Mouse (Mus musculus) neural tube, embryonic 14.5 days (tissue): ENCODE data around the gene Map4k1. TPM values are rescaled to one million over a fixed set of nuclear protein-coding genes. Genes with fewer than 3 reads are reported as not detected.

Experiments
- ATAC-seq: fragments of 200-750 bp; cut with Nextera tagmentation; 2 replicates; pipeline ENCODE4 v1.8.0; 2017; ENCODE audit warnings: low read depth, mild to moderate bottlenecking, moderate TSS enrichment, moderate library complexity
- H3K27ac ChIP-seq: fragments of 300-500 bp; sonication (generic); 2 replicates; pipeline ENCODE4 v1.5.1; 2014; ENCODE audit warnings: low read depth, mild to moderate bottlenecking, control low read depth, low read length, moderate library complexity, mixed read lengths
- H3K27me3 ChIP-seq: fragments of 300-500 bp; sonication (generic); 2 replicates; pipeline ENCODE4 v1.6.1; 2014; ENCODE audit warnings: low read length; ENCODE audit not compliant: control insufficient read depth, insufficient read depth
- H3K36me3 ChIP-seq: fragments of 300-500 bp; sonication (generic); 2 replicates; pipeline ENCODE4 v1.6.1; 2014; ENCODE audit warnings: low read length, mixed read lengths; ENCODE audit not compliant: control insufficient read depth, insufficient read depth
- H3K4me1 ChIP-seq: fragments of 300-500 bp; sonication (generic); 2 replicates; pipeline ENCODE4 v1.6.1; 2014; ENCODE audit warnings: low read length; ENCODE audit not compliant: control insufficient read depth, insufficient read depth
- H3K4me2 ChIP-seq: fragments of 300-500 bp; sonication (generic); 2 replicates; pipeline ENCODE4 v1.6.1; 2014; ENCODE audit warnings: mild to moderate bottlenecking, low read depth, low read length, control low read depth
- H3K4me3 ChIP-seq: fragments of 300-500 bp; sonication (generic); 2 replicates; pipeline ENCODE4 v1.5.1; 2014; ENCODE audit warnings: low read depth, low read length, control low read depth, mixed read lengths
- H3K9ac ChIP-seq: fragments of 300-500 bp; sonication (generic); replicated peaks from 2 replicates; pipeline ENCODE4 v1.6.1; 2014; ENCODE audit warnings: low read depth, mild to moderate bottlenecking, control low read depth, low read length, mixed read lengths
- H3K9me3 ChIP-seq: fragments of 300-500 bp; sonication (generic); 2 replicates; pipeline ENCODE4 v1.6.1; 2016; ENCODE audit warnings: low read length; ENCODE audit not compliant: control insufficient read depth
- WGBS: fragments of 180-500 bp; shearing (Covaris S2); extraction: QIAGEN DNeasy Blood & Tissue Kit; methylation state at CpG from one replicate; pipeline ENCODE4 v1.1.7; 2014; 5-methylcytosine and 5-hydroxymethylcytosine counted together
- polyA plus RNA-seq: library from polyadenylated mRNA; unstranded; fragments of >200 nt; fragmentation: Nextera tagmentation; extraction: Ambion mirVana; gene quantifications from 2 replicates; pipeline ENCODE4 v1.2.1, GENCODE M21; 2014

The Map4k1 gene
- polyA plus RNA-seq, result 7.3 and 7.8 TPM in 2 replicates

GRCm38 (mm10) chr7:28981651-28982273 is at the start of gene Map4k1, which contains the start of gene Eif3k:
TSS of gene Map4k1 (plus strand) at chr7:28982050.
TSS of gene Eif3k (minus strand) at chr7:28981864.
- Histone ChIP-seq H3K4me2 (peak within 1 kb of the TSS; percentile 81), H3K4me3 (peak within 1 kb of the TSS; percentile 53), H3K36me3 (peaks cover 16% of the 10 kb centered on the region), H3K27ac (peak within 1 kb of the TSS; percentile 66), H3K4me1 (peaks cover 9% of the 10 kb centered on the region; the same call in 1 of the 2 replicates), H3K27me3 (no peaks in the 10 kb centered on the region), H3K9ac (peak within 1 kb of the TSS; percentile 67), H3K9me3 (no peaks in the 10 kb centered on the region)
- under 1% methylated on average over 36 of the region's 36 CpGs for WGBS
- peak; percentile 96 for ATAC-seq

- Histone ChIP-seq H3K27me3 (no peaks in the 10 kb centered on the region), H3K4me1 (no peaks in the 10 kb centered on the region; the same call in 1 of the 2 replicates), H3K4me3 (no peak overlapping the region), H3K4me2 (no peak overlapping the region), H3K9ac (no peak overlapping the region), H3K36me3 (no peaks in the 10 kb centered on the region), H3K9me3 (no peaks in the 10 kb centered on the region), H3K27ac (no peak overlapping the region)
- 75% methylated on average over 6 of the region's 6 CpGs for WGBS
- no peak for ATAC-seq
These were observed 49.3 kb upstream of the Map4k1 start for GRCm38 (mm10) chr7:28932421-28933041.

- H3K27ac ChIP-seq, result no peak overlapping the region
- WGBS, result 98% methylated on average over 2 of the region's 2 CpGs
- no peak for ATAC-seq
- no peak overlapping the region for H3K4me3 ChIP-seq
- H3K4me1 ChIP-seq, result no peaks in the 10 kb centered on the region; the same call in 1 of the 2 replicates
- H3K36me3 ChIP-seq, result no peaks in the 10 kb centered on the region
- H3K4me2 ChIP-seq, result no peak overlapping the region
- H3K27me3 ChIP-seq, result no peaks in the 10 kb centered on the region
- no peak overlapping the region for H3K9ac ChIP-seq
- no peaks in the 10 kb centered on the region for H3K9me3 ChIP-seq
These were observed 48.0 kb upstream of the Map4k1 start for GRCm38 (mm10) chr7:28933825-28934224.

- H3K9me3 ChIP-seq, result no peaks in the 10 kb centered on the region
- H3K27ac ChIP-seq, result 0 out of 2 replicates have a peak overlapping the region, but pooled peaks have one; percentile 44
- no peaks in the 10 kb centered on the region for H3K27me3 ChIP-seq
- H3K4me3 ChIP-seq, result no peak overlapping the region
- no peak overlapping the region for H3K4me2 ChIP-seq
- H3K9ac ChIP-seq, result no peak overlapping the region
- no peaks in the 10 kb centered on the region for H3K36me3 ChIP-seq
- no peak for ATAC-seq
- WGBS, result 53% methylated on average over 4 of the region's 4 CpGs
- peaks cover 6% of the 10 kb centered on the region; the same call in 1 of the 2 replicates for H3K4me1 ChIP-seq
These were observed 45.1 kb upstream of the Map4k1 start for GRCm38 (mm10) chr7:28936787-28937186.

DNA sequence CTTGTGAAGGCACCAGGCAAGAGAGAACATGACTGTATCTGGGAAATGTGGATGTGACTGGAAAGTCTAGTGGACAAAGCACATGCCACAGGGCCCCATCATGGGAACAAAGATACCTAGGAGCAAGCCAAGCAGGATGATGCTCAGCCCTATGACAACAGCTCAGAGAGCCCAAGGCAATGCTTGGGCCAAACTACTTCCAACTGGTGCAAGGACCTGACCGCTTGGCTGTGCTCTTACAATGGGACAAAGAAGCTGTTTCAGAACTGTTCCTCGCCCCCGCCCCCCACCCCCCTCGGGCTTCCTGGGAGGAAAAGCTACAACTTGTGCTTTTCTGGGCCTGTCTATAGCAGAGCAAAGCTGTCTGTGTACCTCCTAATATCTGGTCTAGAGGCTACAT is 43.2 kb upstream of the Map4k1 start:
- Histone ChIP-seq H3K27ac (no peak overlapping the region), H3K27me3 (no peaks in the 10 kb centered on the region), H3K4me3 (no peak overlapping the region), H3K36me3 (no peaks in the 10 kb centered on the region), H3K4me1 (peaks cover 6% of the 10 kb centered on the region; the same call in 1 of the 2 replicates), H3K9me3 (no peaks in the 10 kb centered on the region), H3K4me2 (no peak overlapping the region), H3K9ac (no peak overlapping the region)
- no peak for ATAC-seq
- 54% methylated on average over 4 of the region's 4 CpGs for WGBS

- Histone ChIP-seq H3K27ac (no peak overlapping the region), H3K27me3 (no peaks in the 10 kb centered on the region), H3K4me2 (no peak overlapping the region), H3K4me3 (no peak overlapping the region), H3K36me3 (no peaks in the 10 kb centered on the region), H3K9ac (no peak overlapping the region), H3K4me1 (peaks cover 6% of the 10 kb centered on the region; the same call in 1 of the 2 replicates), H3K9me3 (no peaks in the 10 kb centered on the region)
- ATAC-seq, result no peak
- 89% methylated on average over 7 of the region's 7 CpGs for WGBS
These were observed 42.2 kb upstream of the Map4k1 start for GRCm38 (mm10) chr7:28939418-28940183.

GRCm38 (mm10) chr7:28941129-28941528 is 40.7 kb upstream of the Map4k1 start:
- H3K27ac ChIP-seq, result no peak overlapping the region
- H3K9me3 ChIP-seq, result no peaks in the 10 kb centered on the region
- H3K4me2 ChIP-seq, result no peak overlapping the region
- H3K4me3 ChIP-seq, result no peak overlapping the region
- no peaks in the 10 kb centered on the region for H3K27me3 ChIP-seq
- no peaks in the 10 kb centered on the region for H3K36me3 ChIP-seq
- WGBS, result 88% methylated on average over 4 of the region's 4 CpGs
- no peak for ATAC-seq
- no peak overlapping the region for H3K9ac ChIP-seq
- peaks cover 10% of the 10 kb centered on the region; the same call in 1 of the 2 replicates for H3K4me1 ChIP-seq

- ATAC-seq, result no peak
- Histone ChIP-seq H3K4me3 (no peak overlapping the region), H3K4me1 (peaks cover 10% of the 10 kb centered on the region; the same call in 1 of the 2 replicates), H3K27me3 (no peaks in the 10 kb centered on the region), H3K27ac (no peak overlapping the region), H3K36me3 (no peaks in the 10 kb centered on the region), H3K9me3 (no peaks in the 10 kb centered on the region), H3K4me2 (no peak overlapping the region), H3K9ac (no peak overlapping the region)
- WGBS, result 77% methylated on average over 4 of the region's 4 CpGs
These were observed 40.3 kb upstream of the Map4k1 start for GRCm38 (mm10) chr7:28941542-28941941.
